Mouse (Mus musculus) gastrocnemius, adult 2 months (tissue): ENCODE data around the gene Arnt2. TPM values are rescaled to one million over a fixed set of nuclear protein-coding genes. Genes with fewer than 3 reads are reported as not detected.

Source experiments
- DNase-seq: peaks from one replicate; pipeline ENCODE4 v3.0.0; 2022
- H3K27ac ChIP-seq: fragments of 200-600 bp; 2 replicates; pipeline ENCODE4 v1.8.1; 2022; ENCODE audit warnings: mild to moderate bottlenecking
- H3K4me3 ChIP-seq: fragments of 200-600 bp; 2 replicates; pipeline ENCODE4 v1.8.1; 2022; ENCODE audit warnings: mild to moderate bottlenecking, moderate library complexity
- CTCF ChIP-seq: fragments of 200-600 bp; IDR thresholded peaks from 2 replicates; pipeline ENCODE4 v1.8.1; 2022; ENCODE audit warnings: antibody characterized with exemption, mild to moderate bottlenecking, moderate library complexity
- intact Hi-C: fragments of 180-260 bp; cut with DNase I; formaldehyde crosslinking; loops from one replicate; pipeline ENCODE4 v1.15.1; 2025
- total RNA-seq, 2 experiments: library from RNA; stranded (reverse); gene quantifications; 2 replicates each; pipeline ENCODE4 v1.2.3; 2021

Gene Arnt2
- total RNA-seq, 2 experiments from 2014 or later = 0.46 to 0.86 TPM

- Histone ChIP-seq H3K27ac (no peak overlapping the region), H3K4me3 (no peak overlapping the region)
- no peak for DNase-seq
- TF ChIP-seq CTCF = no peak
- intact Hi-C loops = no loop called here
These were observed 11.3 kb upstream of the Arnt2 start for GRCm38 (mm10) chr7:84421291-84421665.

- H3K4me3 ChIP-seq = no peak overlapping the region
- no peak for DNase-seq
- TF ChIP-seq CTCF = no peak
- H3K27ac ChIP-seq = no peak overlapping the region
- intact Hi-C loops = no loop called here
These were observed 10.8 kb upstream of the Arnt2 start for GRCm38 (mm10) chr7:84420581-84421290.

GRCm38 (mm10) chr7:84417441-84417840, 7.5 kb upstream of the Arnt2 start:
- no peak overlapping the region for H3K27ac ChIP-seq
- no peak for TF ChIP-seq CTCF
- no peak overlapping the region for H3K4me3 ChIP-seq
- no peak for DNase-seq
- intact Hi-C loops = no loop called here

- DNase-seq = no peak
- no peak for TF ChIP-seq CTCF
- Histone ChIP-seq H3K4me3 (no peak overlapping the region), H3K27ac (no peak overlapping the region)
- intact Hi-C loops = no loop called here
These were observed 2.6 kb upstream of the Arnt2 start for GRCm38 (mm10) chr7:84412570-84412969.

GRCm38 (mm10) chr7:84409241-84409895, 608 bp downstream of the Arnt2 start:
- intact Hi-C loops = no loop called here

GRCm38 (mm10) chr7:84408282-84408681, 1.7 kb downstream of the Arnt2 start:
- intact Hi-C loops = no loop called here
- no peak for TF ChIP-seq CTCF
- no peak for DNase-seq
- H3K27ac ChIP-seq = no peak overlapping the region
- H3K4me3 ChIP-seq = no peak overlapping the region

More at GRCm38 (mm10) chr7:84409241-84409895, 608 bp downstream of the Arnt2 start:
- Histone ChIP-seq H3K4me3 (peak overlapping the region; percentile 69), H3K27ac (no peak overlapping the region)
- TF ChIP-seq CTCF = no peak
- DNase-seq = peak; percentile 21

- TF ChIP-seq CTCF = no peak
- no peak for DNase-seq
- intact Hi-C loops = no loop called here
- H3K27ac ChIP-seq = no peak overlapping the region
- no peak overlapping the region for H3K4me3 ChIP-seq
These were observed 6.6 kb downstream of the Arnt2 start for GRCm38 (mm10) chr7:84403371-84403770.

- no peak for TF ChIP-seq CTCF
- intact Hi-C loops = no loop called here
- no peak overlapping the region for H3K4me3 ChIP-seq
- no peak overlapping the region for H3K27ac ChIP-seq
- DNase-seq = no peak
These were observed 8.1 kb downstream of the Arnt2 start for GRCm38 (mm10) chr7:84401641-84402455.

GRCm38 (mm10) chr7:84397320-84397719, 12.7 kb downstream of the Arnt2 start:
- TF ChIP-seq CTCF = no peak
- DNase-seq = no peak
- intact Hi-C loops = no loop called here
- Histone ChIP-seq H3K27ac (no peak overlapping the region), H3K4me3 (no peak overlapping the region)

- DNase-seq = no peak
- Histone ChIP-seq H3K27ac (no peak overlapping the region), H3K4me3 (no peak overlapping the region)
- intact Hi-C loops = no loop called here
- no peak for TF ChIP-seq CTCF
These were observed 13.4 kb downstream of the Arnt2 start for GRCm38 (mm10) chr7:84396581-84396980.

- DNase-seq = no peak
- intact Hi-C loops = no loop called here
- TF ChIP-seq CTCF = no peak
These were observed 22.1 kb downstream of the Arnt2 start for GRCm38 (mm10) chr7:84387826-84388225.

GRCm38 (mm10) chr7:84386472-84386871, 23.5 kb downstream of the Arnt2 start:
- no peak overlapping the region for H3K4me3 ChIP-seq
- no peak for TF ChIP-seq CTCF
- intact Hi-C loops = no loop called here
- no peak for DNase-seq
- no peak overlapping the region for H3K27ac ChIP-seq

More at GRCm38 (mm10) chr7:84387826-84388225, 22.1 kb downstream of the Arnt2 start:
- Histone ChIP-seq H3K4me3 (no peak overlapping the region), H3K27ac (no peak overlapping the region)

GRCm38 (mm10) chr7:84384778-84385177, 25.2 kb downstream of the Arnt2 start:
- intact Hi-C loops = no loop called here
- no peak for DNase-seq
- TF ChIP-seq CTCF = no peak
- Histone ChIP-seq H3K27ac (no peak overlapping the region), H3K4me3 (no peak overlapping the region)
